Mouse (Mus musculus): Measurements from ENCODE around the gene Slc30a1.

The Slc30a1 gene

DNA sequence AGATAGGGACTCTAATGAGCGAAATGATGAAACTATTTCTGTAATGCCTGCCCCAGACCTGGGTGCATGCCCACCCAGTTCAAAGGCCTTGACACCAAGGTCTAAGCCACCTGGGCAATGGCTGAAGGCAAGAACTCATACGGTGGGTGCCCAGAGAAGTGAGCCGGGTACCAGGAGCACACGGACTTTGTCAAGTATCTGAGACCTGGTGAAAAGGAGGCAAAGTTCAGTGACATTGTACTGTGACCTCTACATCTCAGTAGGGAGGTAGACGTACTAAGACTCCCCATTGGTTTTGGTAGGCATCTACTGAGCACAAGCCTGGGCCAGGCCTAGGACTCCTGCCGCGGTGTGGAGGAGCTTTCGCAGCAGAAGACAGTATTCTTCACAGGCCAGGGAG lies 38.8 kb downstream of the Slc30a1 start:
- DNase-seq (ENCODE audit: low spot score) = no peak

DNA sequence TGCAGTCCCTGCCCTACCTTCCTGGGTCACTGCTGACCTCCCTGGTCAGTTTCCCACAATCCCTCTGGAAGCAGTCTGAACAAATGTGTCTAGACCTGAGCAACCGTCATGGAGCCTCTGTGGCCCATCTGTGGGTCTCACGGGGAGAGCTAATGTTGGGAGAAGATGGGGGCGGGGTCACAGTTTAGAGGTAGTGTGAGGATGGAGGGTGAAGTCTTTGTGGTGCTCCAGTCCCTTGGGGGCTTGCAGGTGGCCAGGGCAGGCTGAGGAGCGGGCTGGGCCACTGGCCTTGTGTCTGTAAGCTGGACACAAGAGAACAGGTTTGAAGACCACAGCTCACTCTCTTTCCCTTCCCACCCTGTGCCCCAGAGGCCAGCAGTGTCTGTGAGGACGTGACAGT lies 39.2 kb downstream of the Slc30a1 start:
- DNase-seq (ENCODE audit: low spot score) = no peak

DNA sequence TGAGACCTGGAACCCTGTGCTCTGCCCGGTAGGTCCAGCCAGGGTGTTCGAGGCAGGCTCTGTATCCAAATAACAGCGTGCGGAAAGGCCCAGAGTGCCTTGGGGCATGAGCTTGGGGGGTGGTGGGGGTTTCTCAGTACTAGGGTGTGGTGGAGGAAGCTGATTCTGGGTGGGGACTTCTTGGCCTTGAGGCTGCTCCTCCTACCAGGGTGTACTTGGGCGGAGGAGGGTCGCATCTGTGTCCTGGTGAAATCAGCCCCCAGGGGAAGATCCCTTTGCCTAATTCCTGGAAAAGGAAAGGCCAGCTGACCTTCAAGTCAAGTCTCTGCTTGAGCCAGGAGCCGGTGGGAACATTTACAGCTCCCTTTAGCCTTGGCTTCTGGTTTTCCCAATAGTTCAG lies 39.7 kb downstream of the Slc30a1 start:
- DNase-seq (ENCODE audit: low spot score) = no peak

DNA sequence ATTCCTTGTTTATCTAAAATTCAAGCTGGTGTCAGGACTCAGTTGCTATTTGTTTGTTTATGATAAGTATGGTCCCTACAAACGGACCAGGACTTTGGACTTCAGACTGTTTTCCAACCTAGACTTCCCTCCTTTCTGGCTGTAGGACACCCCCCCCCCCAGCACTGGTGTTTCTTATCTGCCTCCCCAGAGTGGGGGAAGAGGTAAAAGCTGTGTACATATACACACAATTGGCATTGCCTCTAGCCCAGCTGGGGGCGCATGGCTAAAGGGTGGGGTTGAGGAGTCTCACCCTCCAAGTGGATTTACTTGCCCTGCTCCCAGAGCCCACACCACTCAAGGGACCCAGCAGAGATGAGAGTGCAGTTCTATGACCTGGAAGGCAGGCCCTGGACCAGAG lies 40.3 kb downstream of the Slc30a1 start:
- no peak for DNase-seq (ENCODE audit: low spot score)

DNA sequence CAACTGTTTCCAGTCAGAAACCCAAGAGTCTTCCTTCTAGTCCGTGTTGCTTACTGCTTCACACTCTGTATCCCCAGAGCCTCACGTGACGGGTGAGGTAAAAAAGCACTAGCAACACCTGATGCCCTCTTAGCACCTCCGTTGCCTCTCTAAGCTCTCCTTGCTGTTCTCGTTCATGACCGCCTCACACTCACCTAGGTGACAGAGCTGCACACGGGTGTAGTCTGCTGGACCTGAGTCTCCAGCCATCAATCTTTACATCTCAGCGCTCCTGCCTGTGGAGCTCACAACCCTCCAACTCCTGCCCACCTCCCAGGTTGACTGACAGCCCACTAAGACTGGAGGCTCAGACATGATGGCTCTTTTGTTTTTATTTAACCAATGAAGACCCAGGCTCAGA lies 41.2 kb downstream of the Slc30a1 start:
- DNase-seq (ENCODE audit: low spot score) = no peak

DNA sequence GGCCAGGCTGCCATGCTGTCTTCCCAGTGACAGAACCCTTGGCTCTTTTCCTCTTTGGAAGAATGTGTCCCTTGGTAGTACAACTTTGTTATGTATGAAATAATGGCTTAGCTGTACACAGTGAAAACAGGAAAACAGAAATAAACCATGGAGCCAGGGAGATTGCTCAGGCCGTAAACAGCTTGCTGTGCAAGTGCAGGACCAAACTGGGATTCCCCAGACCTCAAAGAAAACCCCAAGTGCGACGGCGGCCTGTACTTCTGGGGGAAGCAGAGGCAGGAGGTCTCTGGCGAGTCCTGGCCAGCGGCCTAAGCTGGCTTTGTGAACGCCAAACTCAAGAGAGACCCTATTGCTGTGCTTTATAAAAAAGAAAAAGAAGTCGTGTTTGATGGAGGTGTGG lies 42.0 kb downstream of the Slc30a1 start:
- no peak for DNase-seq (ENCODE audit: low spot score)

DNA sequence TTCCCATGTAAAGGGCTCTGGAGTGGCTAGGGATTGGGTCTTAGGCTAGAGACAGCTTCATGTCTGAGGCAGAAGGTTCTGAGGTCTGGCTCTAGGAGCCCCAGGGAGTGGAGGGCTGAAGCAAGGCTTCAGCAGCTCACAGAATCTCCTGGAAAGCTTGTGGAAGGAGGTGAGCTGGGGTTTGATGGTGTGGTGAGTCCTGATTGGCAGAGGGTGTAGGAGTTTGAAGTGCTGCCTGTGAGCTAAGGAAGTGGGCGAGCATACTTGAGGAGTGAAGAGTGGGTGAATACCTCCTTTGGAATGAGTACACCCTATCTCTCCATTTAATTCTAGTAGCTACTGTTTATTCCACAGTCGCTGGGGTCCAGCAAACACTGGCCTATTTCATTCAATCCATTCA lies 44.0 kb downstream of the Slc30a1 start:
- no peak for DNase-seq (ENCODE audit: low spot score)

DNA sequence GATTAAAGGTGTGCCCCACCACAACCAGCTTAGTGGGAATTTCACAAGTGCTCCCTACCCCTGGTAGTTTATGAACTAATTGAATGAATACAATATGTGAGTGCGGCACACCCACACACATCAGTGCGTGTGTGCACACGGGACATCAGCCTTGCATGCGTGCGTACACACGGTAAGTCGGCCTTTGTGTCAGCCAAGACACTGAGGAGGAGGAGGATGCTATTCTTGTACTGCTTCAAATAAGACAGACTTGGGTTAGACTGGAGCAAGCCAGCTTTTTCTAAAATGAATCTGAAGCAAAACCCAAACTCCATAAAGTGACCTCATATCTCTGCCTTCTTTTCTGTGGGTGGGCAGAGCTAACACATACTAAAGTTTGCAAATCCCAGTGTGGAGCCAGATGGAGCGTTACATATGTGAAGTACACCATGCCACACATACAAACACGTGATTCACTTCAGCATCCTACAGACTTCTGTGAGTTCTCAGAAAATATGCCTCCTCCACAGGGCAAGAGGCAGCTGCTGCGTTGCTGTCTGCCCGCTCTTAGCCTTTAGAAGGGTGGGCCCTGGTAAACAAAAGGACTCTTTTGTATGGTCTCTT lies 46.3 kb downstream of the Slc30a1 start:
- no peak for DNase-seq (ENCODE audit: low spot score)

DNA sequence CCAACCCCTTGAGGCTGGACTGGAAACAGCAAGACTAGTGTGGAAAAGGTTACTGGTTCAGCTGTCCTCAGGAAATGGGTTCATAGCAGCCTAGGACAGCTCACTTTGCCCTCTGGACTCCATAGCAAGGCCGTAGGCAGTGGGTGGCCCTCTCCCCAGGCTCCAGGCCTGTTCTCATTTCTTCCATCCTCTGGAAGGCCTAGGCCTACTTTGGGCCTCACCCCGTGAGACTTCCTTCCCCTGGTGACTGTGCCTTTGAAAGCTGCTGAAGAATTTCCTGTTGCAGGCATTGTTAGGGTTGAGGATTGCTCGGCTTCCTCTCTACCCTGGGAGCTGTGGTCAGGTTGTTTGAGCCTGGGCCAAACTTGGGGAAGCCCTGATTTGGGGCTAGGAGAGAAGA lies 48.5 kb downstream of the Slc30a1 start:
- no peak for DNase-seq (ENCODE audit: low spot score)

DNA sequence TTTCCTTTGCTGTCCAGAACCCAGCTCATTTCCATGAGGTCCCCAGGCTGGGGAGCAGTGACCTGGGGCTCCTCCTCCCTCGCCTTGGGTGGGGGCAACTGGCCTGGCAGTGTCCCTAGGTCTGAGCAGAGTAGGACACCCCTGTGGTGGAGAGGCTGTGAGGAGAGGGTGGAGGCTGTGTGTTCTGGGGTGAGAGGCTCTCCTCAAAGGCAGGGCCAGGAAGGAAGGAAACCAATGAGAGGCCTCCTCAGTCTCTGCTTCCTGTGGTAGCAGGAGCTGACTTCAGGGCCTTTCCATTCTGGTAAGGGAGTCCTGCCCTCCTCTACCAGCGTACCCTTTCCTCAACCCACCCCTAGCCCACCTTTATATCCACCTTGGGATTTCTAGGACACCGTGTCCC lies 49.7 kb downstream of the Slc30a1 start:
- no peak for DNase-seq (ENCODE audit: low spot score)

DNA sequence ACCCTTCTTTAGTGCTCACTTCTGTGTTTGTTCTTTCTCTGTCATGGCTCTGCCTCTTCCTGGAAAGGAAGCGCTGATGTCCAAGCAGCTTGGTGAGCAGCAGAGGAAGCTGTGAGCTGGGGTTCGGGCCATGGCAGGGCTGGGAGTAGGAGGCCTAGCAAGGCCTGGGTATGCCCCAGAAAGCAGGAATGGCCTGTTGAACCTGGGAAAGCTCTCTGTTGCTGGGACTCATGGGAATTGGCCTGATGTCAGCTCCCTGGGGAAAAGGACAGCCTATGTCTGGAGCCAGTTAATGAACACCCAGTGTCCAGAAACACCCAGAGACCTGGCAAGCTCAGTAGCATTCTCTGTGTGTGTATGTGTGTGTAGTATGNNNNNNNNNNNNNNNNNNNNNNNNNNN lies 50.3 kb downstream of the Slc30a1 start:
- no peak for DNase-seq (ENCODE audit: low spot score)

DNA sequence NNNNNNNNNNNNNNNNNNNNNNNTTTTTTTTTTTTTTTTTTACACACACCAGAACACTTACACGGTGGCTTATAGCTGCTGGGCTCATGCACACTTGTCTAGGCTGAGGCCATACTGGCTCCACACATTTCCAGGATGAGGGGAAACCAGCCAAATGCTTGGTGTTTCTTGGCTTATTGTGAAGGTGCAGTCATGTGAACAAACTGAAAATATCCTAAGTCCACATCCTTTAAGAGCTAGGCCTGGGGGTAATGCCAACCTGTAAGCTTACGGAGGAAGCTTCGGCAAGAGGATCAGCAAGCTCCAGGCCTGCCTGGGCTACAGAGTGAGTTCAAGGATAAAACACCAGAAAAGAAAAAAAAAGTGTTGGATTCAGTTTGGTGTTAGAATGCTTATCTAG lies 50.8 kb downstream of the Slc30a1 start:
- no peak for DNase-seq (ENCODE audit: low spot score)

DNA sequence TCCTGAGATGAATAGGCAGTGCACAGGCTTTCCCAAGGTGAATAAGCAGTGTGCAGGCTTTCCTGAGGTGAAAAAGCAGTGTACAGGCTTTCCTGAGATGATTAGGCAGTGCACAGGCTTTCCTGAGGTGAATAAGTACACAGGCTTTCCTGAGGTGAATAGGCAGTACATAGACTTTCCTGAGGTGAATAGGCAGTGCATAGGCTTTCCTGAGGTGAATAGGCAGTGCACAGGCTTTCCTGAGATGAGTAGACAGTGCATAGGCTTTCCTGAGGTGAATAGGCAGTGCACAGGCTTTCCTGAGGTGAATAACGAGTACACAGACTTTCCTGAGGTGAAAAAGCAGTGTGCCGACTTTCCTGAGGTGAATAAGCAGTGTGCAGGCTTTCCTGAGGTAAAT lies 54.4 kb downstream of the Slc30a1 start:
- DNase-seq (ENCODE audit: low spot score) = no peak
